Mouse (Mus musculus) ES-E14 (cell line): Measurements from ENCODE around the gene Ankrd49. TPM values are rescaled to one million over a fixed set of nuclear protein-coding genes. Genes with fewer than 3 reads are reported as not detected.
A peak's percentile ranks its signal among the peaks of the same experiment; 100 is the strongest.

Experiments
- DNase-seq: peaks from one replicate; pipeline ENCODE4 v3.0.0-alpha.2; 2013; ENCODE audit warnings: low read depth, low spot score
- H3K27ac ChIP-seq: 2 replicates; pipeline ENCODE4 v1.5.1; 2012; ENCODE audit warnings: low read depth, mild to moderate bottlenecking, low read length, moderate library complexity, mixed read lengths; ENCODE audit not compliant: poor library complexity, insufficient read depth, severe bottlenecking
- H3K36me3 ChIP-seq: 2 replicates; pipeline ENCODE4 v1.6.1; 2012; ENCODE audit warnings: mild to moderate bottlenecking, low read length, moderate library complexity, mixed read lengths; ENCODE audit not compliant: control insufficient read depth, poor library complexity, insufficient read depth, severe bottlenecking
- H3K4me1 ChIP-seq, 2 experiments: fragments of 150-350 bp in 1 of 2; sonication (generic) in 1 of 2; 2 replicates each; pipeline ENCODE4 v1.6.1; 2012; ENCODE audit warnings: low read length in 2 of 2, mild to moderate bottlenecking in 1 of 2, mixed read lengths in 1 of 2; ENCODE audit not compliant: control insufficient read depth in 2 of 2, insufficient read depth in 2 of 2, poor library complexity in 1 of 2
- H3K4me3 ChIP-seq, 2 experiments: fragments of 150-350 bp in 1 of 2; sonication (generic) in 1 of 2; 2 replicates each; pipeline ENCODE4 v1.5.1; 2012; ENCODE audit warnings: low read length in 2 of 2, low read depth in 1 of 2, mild to moderate bottlenecking in 1 of 2, mixed read lengths in 1 of 2; ENCODE audit not compliant: insufficient read depth in 1 of 2, poor library complexity in 1 of 2, severe bottlenecking in 1 of 2
- H3K9ac ChIP-seq: 2 replicates; pipeline ENCODE4 v1.6.1; 2012; ENCODE audit warnings: low read depth, mild to moderate bottlenecking, low read length, mixed read lengths; ENCODE audit not compliant: poor library complexity, insufficient read depth, severe bottlenecking
- H3K9me3 ChIP-seq: fragments of 150-350 bp; sonication (generic); 2 replicates; pipeline ENCODE4 v1.6.1; 2012; ENCODE audit warnings: low read depth, mild to moderate bottlenecking, low read length; ENCODE audit not compliant: control insufficient read depth, insufficient read depth
- CHD2 ChIP-seq: IDR thresholded peaks from 2 replicates; pipeline ENCODE4 v1.6.1; 2014; ENCODE audit warnings: mild to moderate bottlenecking, low read depth, low read length, inconsistent platforms
- HCFC1 ChIP-seq: IDR thresholded peaks from 2 replicates; pipeline ENCODE4 v1.6.1; 2012; ENCODE audit warnings: low read length, inconsistent platforms, borderline replicate concordance; ENCODE audit not compliant: insufficient read depth
- MAFK ChIP-seq: IDR thresholded peaks from 2 replicates; pipeline ENCODE4 v1.6.1; 2014; ENCODE audit warnings: mild to moderate bottlenecking, low read depth, low read length, inconsistent platforms; ENCODE audit not compliant: insufficient read depth
- ZC3H11A ChIP-seq: IDR thresholded peaks from 2 replicates; pipeline ENCODE4 v1.6.1; 2012; ENCODE audit warnings: low read depth, mild to moderate bottlenecking, inconsistent platforms, low read length, borderline replicate concordance
- ZNF384 ChIP-seq: IDR thresholded peaks from 2 replicates; pipeline ENCODE4 v1.6.1; 2012; ENCODE audit warnings: low read depth, low read length, inconsistent platforms
- in situ Hi-C, 2 experiments: fragments of 600-800 bp; cut with MboI; formaldehyde crosslinking; loops; one replicate each; pipeline ENCODE4 v1.15.1; 2025; ENCODE audit warnings: low sequenced_read_pairs in 2 of 2, inconsistent platforms in 1 of 2; ENCODE audit not compliant: unreplicated experiment in 2 of 2
- total RNA-seq: library from RNA; depleted of rRNA; stranded (reverse); fragments of 300-350 nt; gene quantifications from 2 replicates; pipeline ENCODE4 v1.2.3, GENCODE M21; 2012

Gene Ankrd49
- total RNA-seq, 1 experiment: 44.4 TPM

- DNase-seq: peak; percentile 25
- no peak for TF ChIP-seq CHD2
- no peak for TF ChIP-seq MAFK
- TF ChIP-seq ZNF384: no peak
- TF ChIP-seq HCFC1: no peak
- no peak for TF ChIP-seq ZC3H11A
- H3K36me3 ChIP-seq: peaks cover 8% of the 10 kb centered on the region
- no peak overlapping the region for H3K27ac ChIP-seq
- no peak overlapping the region for H3K4me3 ChIP-seq
- no peaks in the 10 kb centered on the region for H3K9me3 ChIP-seq
- in situ Hi-C loops: no loop called here
- H3K4me1 ChIP-seq: peaks cover 0 to 2% of the 10 kb centered on the region in 2 experiments; a peak in 3 of 4 replicates
- H3K9ac ChIP-seq: no peak overlapping the region
Observed at GRCm38 (mm10) chr9:14778341-14778740, 6.3 kb downstream of the Ankrd49 start.

DNA sequence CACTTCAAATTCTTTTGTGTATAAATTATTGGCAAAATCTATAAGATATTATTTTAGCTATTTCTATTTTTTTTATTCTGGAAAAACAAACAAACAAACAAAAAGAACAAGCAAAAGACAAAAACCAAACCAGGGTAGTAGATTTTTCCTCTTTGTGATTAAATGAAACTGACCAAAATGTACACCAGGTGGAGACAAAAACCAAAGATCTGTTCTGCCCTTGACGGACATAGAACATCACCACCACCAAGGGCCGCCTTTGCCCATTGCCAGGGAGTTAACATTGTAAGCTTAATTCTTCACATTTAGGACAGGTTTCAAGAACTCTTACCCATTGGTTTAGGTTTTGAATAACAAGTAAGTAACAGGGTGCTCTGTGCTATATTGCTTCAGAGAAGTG is 10.8 kb downstream of the Ankrd49 start:
- DNase-seq: no peak
- no peaks in the 10 kb centered on the region for H3K9me3 ChIP-seq
- H3K27ac ChIP-seq: no peak overlapping the region
- TF ChIP-seq HCFC1: no peak
- TF ChIP-seq CHD2: no peak
- TF ChIP-seq ZC3H11A: no peak
- H3K4me1 ChIP-seq: peaks cover 0 to 2% of the 10 kb centered on the region in 2 experiments; a peak in 3 of 4 replicates
- in situ Hi-C loops: no loop called here
- no peak overlapping the region for H3K4me3 ChIP-seq
- H3K9ac ChIP-seq: no peak overlapping the region
- no peaks in the 10 kb centered on the region for H3K36me3 ChIP-seq

DNA sequence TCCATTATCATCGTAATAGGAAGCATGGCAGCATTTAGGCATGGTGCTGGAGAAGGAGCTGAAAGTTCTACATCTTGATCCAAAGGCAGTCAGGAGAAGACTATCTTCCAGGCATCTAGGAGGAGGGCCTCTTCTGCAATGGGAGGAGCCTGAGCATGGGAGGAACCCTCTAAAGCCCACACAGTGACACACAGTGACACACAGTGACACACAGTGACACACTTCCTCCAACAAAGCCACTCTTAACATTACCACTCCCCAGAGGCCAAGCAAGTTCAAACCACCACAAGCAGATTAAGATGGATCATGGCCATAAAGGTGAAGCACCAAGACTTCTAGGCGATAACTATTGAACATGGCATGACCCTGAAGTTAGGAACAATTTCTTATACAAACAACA is 12.6 kb downstream of the Ankrd49 start:
- DNase-seq: no peak
- Histone ChIP-seq H3K9me3 (no peaks in the 10 kb centered on the region), H3K27ac (no peak overlapping the region), H3K36me3 (no peaks in the 10 kb centered on the region), H3K4me1 (no peaks in the 10 kb centered on the region; a peak in 1 of 4 replicates), H3K4me3 (no peak overlapping the region), H3K9ac (no peak overlapping the region)
- TF ChIP-seq ZC3H11A: no peak
- no peak for TF ChIP-seq HCFC1
- TF ChIP-seq CHD2: no peak
- no peak for TF ChIP-seq ZNF384
- TF ChIP-seq MAFK: no peak
- in situ Hi-C loops: no loop called here

GRCm38 (mm10) chr9:14770803-14771471 is 13.7 kb downstream of the Ankrd49 start, which contains the start of gene 1700012B09Rik:
1700012B09Rik (minus strand) TSS chr9:14771030.
- H3K27ac ChIP-seq: no peak within 1 kb of the TSS
- no peaks in the 10 kb centered on the region; a peak in 1 of 4 replicates for H3K4me1 ChIP-seq
- peak within 1 kb of the TSS; percentile 49 for H3K9ac ChIP-seq
- no peaks in the 10 kb centered on the region for H3K9me3 ChIP-seq
- no peak for DNase-seq
- H3K4me3 ChIP-seq: peak within 1 kb of the TSS in 1 of 2 experiments; percentile 51; a peak in 2 of 4 replicates
- H3K36me3 ChIP-seq: no peaks in the 10 kb centered on the region
- in situ Hi-C loops: no loop called here
- TF ChIP-seq ZC3H11A: no peak
- TF ChIP-seq CHD2: no peak
- TF ChIP-seq HCFC1: no peak
- no peak for TF ChIP-seq ZNF384
- no peak for TF ChIP-seq MAFK
